Mouse (Mus musculus): ENCODE data around the gene Prkaa1.

DNA sequence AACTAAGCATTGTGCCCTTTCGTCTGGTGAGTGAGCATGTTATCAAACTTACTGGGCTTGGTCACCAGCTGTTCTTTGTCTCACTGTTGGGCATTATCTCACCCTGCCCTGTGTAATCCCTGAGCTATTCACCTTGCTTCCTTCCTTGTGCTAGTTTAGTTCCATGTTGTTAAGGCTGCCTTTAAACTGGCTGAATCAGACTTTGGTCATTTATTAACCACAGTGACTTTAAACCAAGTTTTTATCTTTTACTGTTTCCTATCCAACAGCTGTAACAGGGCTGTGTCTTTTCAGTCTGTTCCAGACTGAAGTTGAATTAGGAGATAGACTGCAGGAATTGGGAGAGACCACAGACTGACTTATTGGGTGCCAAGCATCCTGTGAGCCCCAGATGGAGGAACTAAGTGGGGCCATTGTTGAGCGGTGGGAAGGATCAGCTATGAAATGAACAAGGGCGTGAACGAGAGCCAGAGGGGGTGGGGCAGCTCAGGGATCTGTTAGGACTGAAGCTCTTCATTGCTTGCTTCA is 52.4 kb downstream of the Prkaa1 start:
- TF ChIP-seq CTCF (IDR thresholded peaks at IDR 0.05; ENCODE audit: low read depth, low read length) (no peak), GATA1 (IDR thresholded peaks at IDR 0.05; ENCODE audit: borderline replicate concordance, low read length) (no peak), TAL1 (conservative IDR thresholded peaks at IDR 0.05; ENCODE audit: low read depth, low read length) (no peak), POLR2AphosphoS5 (IDR thresholded peaks at IDR 0.05; ENCODE audit: insufficient replicate concordance, low read depth, low read length) (no peak), GATA2 (IDR thresholded peaks at IDR 0.05; ENCODE audit: borderline replicate concordance, low read depth, low read length) (no peak)
